Mouse (Mus musculus) ZHBTc4 (cell line): ENCODE measurements around the gene Sertad1.

Experiments
- DNase-seq: peaks from one replicate; pipeline ENCODE4 v3.0.0-alpha.2; 2011; ENCODE audit warnings: low read depth, low spot score

The Sertad1 gene

GRCm38 (mm10) chr7:27499036-27499435 lies 12.3 kb downstream of the Sertad1 start, which contains the start of gene Prx:
TSS of gene Prx (plus strand) at chr7:27499324.
- no peak for DNase-seq

DNA sequence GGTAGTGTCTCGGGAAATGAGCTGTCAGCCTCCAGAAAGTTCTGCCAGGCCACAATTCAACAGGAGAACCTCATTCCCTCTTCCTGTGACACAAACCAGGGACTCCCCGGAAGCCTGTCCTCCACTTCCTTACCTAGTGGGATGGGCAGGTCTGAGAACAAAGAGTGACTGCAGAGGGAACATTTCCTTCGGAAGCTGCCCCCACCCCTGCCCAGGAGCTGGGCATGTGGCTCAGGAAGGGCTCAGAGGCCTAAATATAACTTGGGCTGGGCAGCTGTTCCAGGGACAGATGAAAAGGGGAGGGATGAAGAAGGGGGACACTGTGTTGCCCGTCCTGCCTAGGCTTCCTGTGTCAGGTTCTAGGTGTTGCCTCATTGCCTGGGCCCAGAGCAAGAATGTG lies 14.9 kb downstream of the Sertad1 start:
- DNase-seq = no peak

DNA sequence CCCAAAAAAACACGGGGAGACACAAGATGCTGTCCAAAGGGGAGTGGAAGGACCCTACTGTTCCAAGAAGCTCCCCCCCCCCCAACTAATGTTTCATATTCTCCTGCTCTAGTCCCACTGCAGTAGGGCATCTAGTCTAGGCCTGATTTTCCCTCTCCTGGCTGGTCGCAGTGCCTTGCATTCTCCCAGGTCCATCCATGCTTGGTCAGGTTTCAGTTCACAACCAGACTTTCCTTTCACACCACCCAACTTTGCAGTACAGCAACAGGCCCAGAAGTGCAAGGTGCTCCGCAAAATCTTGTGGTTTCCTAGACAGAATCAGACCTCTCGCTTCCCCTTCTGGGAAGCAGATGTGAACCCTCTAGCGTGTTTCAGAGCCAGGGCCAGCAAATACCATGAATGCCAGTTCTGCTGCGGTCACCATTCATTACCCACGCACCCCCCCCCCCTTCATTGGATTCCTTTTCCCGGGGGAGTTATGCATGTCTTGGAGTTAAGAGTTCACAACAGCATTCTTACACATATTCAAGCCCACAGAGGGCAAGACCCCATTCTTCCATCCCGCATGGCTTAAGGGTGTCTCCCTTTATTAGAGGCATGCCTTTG lies 20.2 kb downstream of the Sertad1 start:
- no peak for DNase-seq

GRCm38 (mm10) chr7:27507711-27508647 lies 21.3 kb downstream of the Sertad1 start:
- peak; percentile 99 for DNase-seq

DNA sequence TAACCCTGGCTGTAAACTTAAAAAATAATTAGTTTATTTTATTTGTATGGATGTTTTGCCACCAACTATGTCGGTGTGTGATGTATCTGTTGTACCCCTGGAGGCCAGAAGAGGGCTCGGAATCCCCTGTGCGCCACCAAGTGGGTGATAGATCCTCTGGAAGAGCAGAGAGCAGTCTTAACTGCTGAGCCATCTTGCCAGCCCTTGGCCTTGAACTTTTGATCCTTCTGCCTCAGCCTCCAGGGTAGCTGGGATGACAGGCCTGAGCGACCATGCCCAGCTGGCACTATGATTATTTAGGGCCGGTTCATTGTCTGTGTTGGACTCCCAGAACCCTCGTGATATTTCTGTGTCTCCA lies 21.9 kb downstream of the Sertad1 start:
- DNase-seq = peak; percentile 86

- peak; percentile 65 for DNase-seq
Observed at GRCm38 (mm10) chr7:27510809-27511208, 24.1 kb downstream of the Sertad1 start.

DNA sequence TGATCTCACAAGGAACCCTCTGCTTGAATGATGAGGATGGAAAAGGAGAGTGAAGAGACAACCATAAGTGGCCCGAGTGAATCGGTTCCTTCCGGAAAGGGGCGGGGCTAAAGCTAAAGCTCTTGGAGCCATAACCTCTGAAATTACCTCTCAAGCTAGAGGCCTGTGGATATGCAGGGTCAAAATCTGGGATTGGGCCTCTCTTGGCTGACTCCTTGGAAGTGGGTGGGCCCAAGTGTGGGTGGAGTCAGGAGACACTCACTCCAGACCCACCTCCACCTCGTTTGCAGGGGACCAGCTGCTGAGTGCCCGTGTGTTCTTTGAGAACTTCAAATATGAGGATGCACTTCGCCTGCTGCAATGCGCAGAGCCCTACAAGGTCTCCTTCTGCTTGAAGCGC lies 28.3 kb downstream of the Sertad1 start:
- DNase-seq = peak; percentile 70

DNA sequence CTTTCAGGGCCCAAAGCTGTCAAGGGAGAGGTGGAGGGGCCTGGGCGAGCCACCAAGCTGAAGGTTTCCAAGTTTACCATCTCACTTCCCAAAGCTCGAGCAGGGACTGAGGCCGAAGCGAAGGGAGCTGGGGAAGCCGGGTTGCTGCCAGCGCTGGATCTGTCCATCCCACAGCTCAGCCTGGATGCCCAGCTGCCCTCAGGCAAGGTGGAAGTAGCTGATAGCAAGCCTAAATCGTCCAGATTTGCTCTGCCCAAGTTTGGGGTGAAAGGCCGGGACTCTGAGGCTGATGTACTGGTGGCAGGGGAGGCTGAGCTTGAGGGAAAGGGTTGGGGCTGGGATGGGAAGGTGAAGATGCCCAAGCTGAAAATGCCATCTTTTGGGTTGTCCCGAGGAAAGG lies 31.6 kb downstream of the Sertad1 start:
- no peak for DNase-seq

- DNase-seq = peak; percentile 77
Observed at GRCm38 (mm10) chr7:27520104-27520503, 33.4 kb downstream of the Sertad1 start.

DNA sequence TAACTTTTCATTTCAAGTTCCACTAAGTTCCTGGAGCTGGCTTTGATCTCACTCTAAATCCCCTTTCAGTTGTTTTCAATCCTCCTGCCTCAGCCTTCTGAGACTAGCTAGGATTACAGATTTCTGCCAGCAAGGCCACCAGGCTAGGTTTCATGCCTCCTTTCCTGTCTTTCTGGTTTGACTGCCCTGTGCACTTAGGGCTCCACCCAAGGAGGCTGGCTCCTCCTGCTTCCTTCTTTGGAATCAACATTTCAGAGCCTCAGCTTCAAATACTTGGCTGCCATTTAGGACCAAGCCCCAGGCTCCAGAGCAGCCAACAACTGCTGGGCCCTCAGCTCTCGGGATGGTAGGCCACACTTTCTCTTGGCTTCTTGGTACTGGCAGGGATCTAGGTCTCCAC lies 33.9 kb downstream of the Sertad1 start:
- peak; percentile 58 for DNase-seq

DNA sequence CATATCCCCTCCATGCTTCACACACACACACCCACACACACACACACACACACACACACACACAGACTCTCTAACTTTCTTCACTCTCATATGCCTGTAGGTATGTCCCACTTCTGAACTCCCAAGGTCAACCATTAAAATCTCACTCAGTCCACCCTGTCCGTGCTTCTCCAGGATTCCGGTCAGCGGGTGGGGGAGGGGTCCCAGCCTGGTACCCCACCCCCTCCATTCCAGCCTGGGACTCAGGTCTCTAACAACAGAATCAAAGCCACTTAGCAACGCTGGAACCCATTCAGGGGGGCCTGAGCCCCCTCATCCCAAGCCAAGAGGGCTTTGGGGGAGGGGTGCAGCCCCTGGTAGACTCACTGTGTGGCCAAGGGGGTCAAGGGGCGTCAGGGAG lies 36.3 kb downstream of the Sertad1 start, which contains the start of gene Hipk4:
TSS of gene Hipk4 (plus strand) at position 301 of the 400 bp plus-strand sequence.
- DNase-seq = no peak

DNA sequence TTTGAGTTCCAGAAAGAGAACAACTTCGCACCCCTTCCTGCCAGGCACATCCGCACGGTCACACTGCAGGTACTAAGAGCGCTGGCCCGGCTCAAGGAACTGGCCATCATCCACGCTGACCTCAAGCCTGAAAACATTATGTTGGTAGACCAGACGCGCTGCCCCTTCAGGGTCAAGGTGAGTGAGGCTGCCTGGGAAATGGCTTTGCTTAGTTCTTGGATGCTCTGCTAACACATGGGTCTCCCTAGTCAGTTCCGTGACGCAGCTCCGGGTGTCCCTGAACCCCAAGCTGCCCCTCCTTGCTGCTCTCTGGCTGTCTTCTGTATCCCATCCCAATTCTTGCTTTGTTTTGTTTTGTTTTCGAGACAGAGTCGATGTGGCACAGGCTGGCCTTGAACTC lies 37.1 kb downstream of the Sertad1 start:
- DNase-seq = no peak

DNA sequence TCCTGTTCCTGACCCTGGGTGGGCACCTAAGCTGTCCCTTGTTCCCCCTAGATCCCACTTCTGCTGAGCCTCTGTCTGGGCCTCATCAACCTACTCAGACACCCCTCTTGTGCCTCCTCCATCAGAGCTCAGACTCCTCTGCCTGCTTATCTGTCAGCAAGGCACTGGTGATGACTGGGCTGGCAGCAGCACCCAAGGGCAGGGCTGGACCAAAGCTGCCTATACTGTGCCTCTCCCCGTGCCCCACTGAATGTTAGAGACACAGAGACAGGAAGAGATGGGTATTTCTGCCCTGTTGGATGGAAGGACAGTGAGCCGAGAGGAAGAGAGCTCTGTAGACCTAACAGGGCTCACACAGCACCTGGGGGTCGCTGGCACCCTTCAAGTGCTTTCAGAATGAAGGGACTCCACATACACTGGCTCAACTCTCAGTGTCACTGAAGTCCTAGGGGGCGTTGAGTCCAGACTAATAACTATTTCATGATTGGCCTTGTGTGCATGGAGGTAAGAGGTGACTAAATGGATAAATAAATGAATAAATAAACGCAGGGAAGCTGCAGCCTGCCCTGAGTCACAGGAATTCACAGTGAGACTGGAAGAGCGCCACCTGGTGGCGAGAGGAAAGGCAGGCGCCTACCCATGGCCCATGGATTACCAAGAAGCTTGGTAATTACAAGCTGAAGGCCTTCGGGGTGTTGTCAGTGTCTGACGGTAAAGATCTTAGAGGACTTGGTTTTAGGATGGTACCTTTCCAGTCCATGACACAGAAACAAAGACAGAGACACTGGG lies 39.5 kb downstream of the Sertad1 start:
- DNase-seq = peak; percentile 88

GRCm38 (mm10) chr7:27529070-27529469 lies 42.4 kb downstream of the Sertad1 start:
- DNase-seq = no peak

DNA sequence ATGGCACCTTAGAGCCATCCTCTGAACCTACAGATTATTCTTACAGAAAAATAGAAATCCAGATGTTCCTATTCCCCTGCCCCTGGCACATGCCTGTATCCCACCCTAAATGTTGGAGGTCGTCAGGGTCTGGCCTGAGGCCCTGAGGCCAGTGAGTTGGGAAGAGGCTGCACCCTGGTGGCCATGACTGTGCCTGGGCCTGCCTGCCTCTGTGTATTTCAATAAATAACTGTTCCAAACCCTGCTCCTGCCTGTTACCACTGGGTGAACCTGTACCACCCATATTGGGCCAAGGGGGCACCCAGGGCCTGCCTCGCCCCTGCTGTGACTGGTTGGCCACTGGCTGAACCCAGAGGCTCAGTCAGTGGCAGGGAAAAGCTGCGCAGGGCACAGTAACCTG lies 44.2 kb downstream of the Sertad1 start:
- DNase-seq = no peak

DNA sequence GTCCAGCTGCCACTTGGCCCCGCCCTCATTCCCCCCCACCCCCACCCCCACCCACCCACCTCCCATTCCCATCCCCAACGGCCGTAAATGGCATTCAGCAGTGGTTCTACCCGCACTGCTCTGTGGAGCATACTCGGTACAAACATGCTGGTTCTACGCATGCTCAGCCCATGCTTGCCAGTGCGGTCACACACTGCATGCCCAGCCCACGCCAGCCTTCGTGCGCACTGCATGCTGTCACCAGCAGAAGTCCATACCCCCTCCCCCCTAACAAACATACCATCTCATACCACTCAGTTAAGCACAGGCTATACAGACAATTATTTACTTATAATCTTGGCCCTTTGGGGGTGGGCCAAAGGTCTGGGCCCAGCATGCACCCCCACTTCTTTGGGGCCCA lies 45.0 kb downstream of the Sertad1 start:
- DNase-seq = no peak

- DNase-seq = no peak
Observed at GRCm38 (mm10) chr7:27532480-27533050, 45.9 kb downstream of the Sertad1 start.

DNA sequence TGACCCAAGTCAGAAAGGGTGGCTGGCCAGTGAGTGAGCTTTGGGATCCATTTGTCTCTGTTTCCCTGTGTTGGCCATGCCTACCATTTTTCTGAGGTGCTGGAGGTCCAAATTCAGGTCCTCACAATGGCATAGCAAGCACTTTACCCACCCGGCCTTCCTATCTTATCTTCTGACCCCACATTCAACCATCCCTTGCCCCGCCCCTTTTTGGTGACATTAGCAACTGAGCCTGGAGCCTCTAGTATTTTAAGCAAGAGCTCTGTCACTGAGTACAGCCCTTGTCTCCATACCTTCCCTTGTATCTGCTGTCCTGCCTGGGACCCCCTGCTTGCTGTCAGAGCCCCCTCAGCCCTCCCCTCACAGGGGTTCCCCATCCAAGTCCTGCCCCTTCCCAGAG lies 48.7 kb downstream of the Sertad1 start:
- no peak for DNase-seq

DNA sequence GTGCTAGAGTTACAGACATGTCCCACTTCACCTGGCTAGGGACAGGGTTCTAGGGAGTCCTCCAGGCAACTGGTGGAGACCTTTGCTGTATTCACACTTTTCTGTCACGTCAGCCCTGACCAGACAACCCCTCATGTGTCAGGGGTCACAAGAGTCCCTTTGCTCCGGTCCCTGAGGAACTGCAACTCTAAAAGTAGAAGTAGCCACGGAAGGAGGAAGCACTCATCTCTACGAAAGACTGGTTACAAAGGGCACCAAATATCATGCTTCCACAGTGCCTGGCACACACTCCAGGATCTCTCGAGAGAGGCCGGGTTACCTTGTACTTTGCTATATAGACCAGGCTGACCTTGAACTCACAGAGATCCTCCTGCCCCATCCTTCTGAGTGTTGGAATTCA lies 49.9 kb downstream of the Sertad1 start:
- DNase-seq = no peak

GRCm38 (mm10) chr7:27537998-27538397 lies 51.3 kb downstream of the Sertad1 start:
- no peak for DNase-seq

GRCm38 (mm10) chr7:27538797-27539196 lies 52.1 kb downstream of the Sertad1 start:
- DNase-seq = no peak
